Mouse (Mus musculus): ENCODE data around the gene S100a2. TPM values are rescaled to one million over a fixed set of nuclear protein-coding genes. Genes with fewer than 3 reads are reported as not detected.

S100a2 gene
- polyA plus RNA-seq, 2 experiments: not detected

- Histone ChIP-seq H3K4me2 (ENCODE audit: low read depth) (no peak within 1 kb of the TSS), H3K27ac (no peak within 1 kb of the TSS), H3K27me3 (ENCODE audit: control insufficient read depth, insufficient read depth, low read length) (no peaks in the 10 kb centered on the region), H3K36me3 (replicated peaks; ENCODE audit: control insufficient read depth, insufficient read depth, low read depth) (no peaks in the 10 kb centered on the region), H3K9ac (replicated peaks) (no peak within 1 kb of the TSS), H3K4me3 (ENCODE audit: insufficient read depth in 1 of 2, low read depth in 2 of 2, low read length in 2 of 2) (no peak within 1 kb of the TSS), H3K9me3 (ENCODE audit: control insufficient read depth, low read length) (no peaks in the 10 kb centered on the region), H3K4me1 (replicated peaks; ENCODE audit: control insufficient read depth in 2 of 2, insufficient read depth in 2 of 2, low read length in 1 of 2) (peaks cover 0 to 3% of the 10 kb centered on the region in 2 experiments; a peak in 1 of 4 replicates)
- ATAC-seq (ENCODE audit: insufficient read depth): no peak
- 31% methylated on average over 3 of the region's 3 CpGs for WGBS (ENCODE audit: insufficient replicate concordance)
- no peak for DNase-seq (ENCODE audit: low read depth in 3 of 3, low spot score in 3 of 3)
- TF ChIP-seq CTCF (IDR thresholded peaks at IDR 0.05; ENCODE audit: low read depth): no peak
- TF ChIP-seq EP300 (IDR thresholded peaks at IDR 0.05; ENCODE audit: low read depth): no peak
Observed at GRCm38 (mm10) chr3:90608223-90608622, 18.2 kb downstream of the S100a2 start, which contains the start of gene S100a5. TSS of gene S100a5 (plus strand) at chr3:90608523.

DNA sequence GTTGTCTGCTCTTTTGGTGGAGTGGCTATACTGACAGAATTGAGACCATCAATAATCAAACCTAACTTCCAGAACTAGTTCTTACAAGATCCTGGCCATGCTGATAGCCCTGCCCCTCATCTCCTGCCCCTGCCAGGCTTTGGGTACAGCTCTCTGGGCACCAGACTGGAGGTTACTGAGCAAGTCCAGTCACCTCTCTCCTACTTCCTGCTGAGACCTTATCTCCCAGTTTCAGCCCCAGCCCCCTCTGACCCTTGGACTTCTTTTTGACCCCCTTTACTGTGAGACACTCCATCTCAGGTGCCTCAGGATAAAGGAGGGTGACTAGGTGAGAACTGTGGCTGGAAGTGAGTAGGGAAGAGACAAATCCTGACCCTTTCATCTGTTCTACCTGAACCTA lies 19.1 kb downstream of the S100a2 start:
- DNase-seq (ENCODE audit: low read depth in 3 of 3, low spot score in 3 of 3): no peak
- H3K36me3 ChIP-seq (replicated peaks; ENCODE audit: control insufficient read depth, insufficient read depth, low read depth): no peaks in the 10 kb centered on the region
- no peak overlapping the region for H3K27ac ChIP-seq
- TF ChIP-seq CTCF (IDR thresholded peaks at IDR 0.05; ENCODE audit: low read depth): no peak
- TF ChIP-seq EP300 (IDR thresholded peaks at IDR 0.05; ENCODE audit: low read depth): no peak
- no peaks in the 10 kb centered on the region for H3K9me3 ChIP-seq (ENCODE audit: control insufficient read depth, low read length)
- no peak overlapping the region for H3K9ac ChIP-seq (replicated peaks)
- peaks cover 0 to 3% of the 10 kb centered on the region in 2 experiments; a peak in 1 of 4 replicates for H3K4me1 ChIP-seq (replicated peaks; ENCODE audit: control insufficient read depth in 2 of 2, insufficient read depth in 2 of 2, low read length in 1 of 2)
- H3K27me3 ChIP-seq (ENCODE audit: control insufficient read depth, insufficient read depth, low read length): no peaks in the 10 kb centered on the region
- no peak for ATAC-seq (ENCODE audit: insufficient read depth)
- no peak overlapping the region for H3K4me3 ChIP-seq (ENCODE audit: insufficient read depth in 1 of 2, low read depth in 2 of 2, low read length in 2 of 2)
- H3K4me2 ChIP-seq (ENCODE audit: low read depth): no peak overlapping the region

- TF ChIP-seq CTCF (IDR thresholded peaks at IDR 0.05; ENCODE audit: low read depth) (no peak), EP300 (IDR thresholded peaks at IDR 0.05; ENCODE audit: low read depth) (no peak)
- 59% methylated on average over 3 of the region's 3 CpGs for WGBS (ENCODE audit: insufficient replicate concordance)
- Histone ChIP-seq H3K4me1 (replicated peaks; ENCODE audit: control insufficient read depth in 2 of 2, insufficient read depth in 2 of 2, low read length in 1 of 2) (no peaks in the 10 kb centered on the region), H3K36me3 (replicated peaks; ENCODE audit: control insufficient read depth, insufficient read depth, low read depth) (no peaks in the 10 kb centered on the region), H3K9ac (replicated peaks) (no peak overlapping the region), H3K4me3 (ENCODE audit: insufficient read depth in 1 of 2, low read depth in 2 of 2, low read length in 2 of 2) (no peak overlapping the region), H3K27me3 (ENCODE audit: control insufficient read depth, insufficient read depth, low read length) (no peaks in the 10 kb centered on the region), H3K4me2 (ENCODE audit: low read depth) (no peak overlapping the region), H3K27ac (no peak overlapping the region), H3K9me3 (ENCODE audit: control insufficient read depth, low read length) (no peaks in the 10 kb centered on the region)
- DNase-seq (ENCODE audit: low read depth in 3 of 3, low spot score in 3 of 3): no peak
- no peak for ATAC-seq (ENCODE audit: insufficient read depth)
Observed at GRCm38 (mm10) chr3:90611494-90611893, 21.4 kb downstream of the S100a2 start.

DNA sequence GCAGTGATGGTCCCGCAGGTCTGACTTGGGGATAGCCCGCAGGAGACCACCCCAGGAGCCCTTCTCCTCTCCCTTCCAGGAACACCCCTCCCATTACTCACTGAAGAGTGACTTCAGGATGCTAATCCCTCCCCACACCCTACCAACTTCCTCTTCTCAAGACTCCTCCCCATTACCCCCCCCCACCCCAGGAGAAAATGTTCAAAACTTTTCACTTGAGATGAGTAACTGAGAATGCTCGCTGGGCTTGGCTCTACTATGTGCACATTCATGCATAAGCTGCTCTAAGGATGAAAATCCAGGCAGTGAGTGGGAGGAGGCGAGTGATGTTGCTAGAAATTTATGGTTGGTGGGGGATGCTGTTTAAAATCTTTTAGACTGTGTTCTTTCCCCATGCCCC lies 22.0 kb downstream of the S100a2 start:
- no peaks in the 10 kb centered on the region for H3K9me3 ChIP-seq (ENCODE audit: control insufficient read depth, low read length)
- no peaks in the 10 kb centered on the region for H3K27me3 ChIP-seq (ENCODE audit: control insufficient read depth, insufficient read depth, low read length)
- H3K4me3 ChIP-seq (ENCODE audit: insufficient read depth in 1 of 2, low read depth in 2 of 2, low read length in 2 of 2): no peak overlapping the region
- H3K9ac ChIP-seq (replicated peaks): no peak overlapping the region
- DNase-seq (ENCODE audit: low read depth in 3 of 3, low spot score in 3 of 3): no peak
- 19% methylated on average over 4 of the region's 4 CpGs for WGBS (ENCODE audit: insufficient replicate concordance)
- no peak overlapping the region for H3K27ac ChIP-seq
- H3K36me3 ChIP-seq (replicated peaks; ENCODE audit: control insufficient read depth, insufficient read depth, low read depth): no peaks in the 10 kb centered on the region
- ATAC-seq (ENCODE audit: insufficient read depth): no peak
- no peaks in the 10 kb centered on the region for H3K4me1 ChIP-seq (replicated peaks; ENCODE audit: control insufficient read depth in 2 of 2, insufficient read depth in 2 of 2, low read length in 1 of 2)
- H3K4me2 ChIP-seq (ENCODE audit: low read depth): no peak overlapping the region
- no peak for TF ChIP-seq CTCF (IDR thresholded peaks at IDR 0.05; ENCODE audit: low read depth)
- TF ChIP-seq EP300 (IDR thresholded peaks at IDR 0.05; ENCODE audit: low read depth): no peak

DNA sequence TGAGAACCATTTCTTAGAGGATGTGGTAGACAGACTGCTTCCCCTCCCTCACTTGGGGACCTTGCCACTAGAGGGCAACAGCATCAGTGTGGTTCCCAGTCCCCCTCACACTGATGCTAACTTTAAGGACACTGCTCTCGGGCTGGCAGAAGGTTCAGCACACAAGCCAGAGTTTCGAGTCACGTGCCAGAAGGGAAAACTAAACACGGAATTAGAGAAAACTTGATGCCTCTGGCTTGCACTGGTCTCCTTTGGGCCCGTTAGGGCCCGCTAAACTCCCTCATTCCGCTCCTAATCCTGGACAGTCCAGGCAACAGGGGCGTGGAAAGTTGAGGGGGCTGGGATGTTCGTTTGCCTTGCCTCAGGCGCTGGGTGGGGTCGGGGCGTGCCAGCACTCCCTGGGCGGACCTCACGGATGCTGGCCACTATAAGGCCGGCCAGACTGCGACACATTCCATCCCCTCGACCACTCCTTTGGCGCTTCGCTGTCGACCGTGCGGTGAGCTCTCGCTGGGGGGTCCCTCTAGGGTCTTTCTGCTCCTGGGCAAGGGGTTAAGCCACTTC lies 22.8 kb downstream of the S100a2 start, which contains the start of gene S100a6:
S100a6 (plus strand) TSS at position 155 of the 564 bp plus-strand sequence.
- H3K9me3 ChIP-seq (ENCODE audit: control insufficient read depth, low read length): no peaks in the 10 kb centered on the region
- no peak within 1 kb of the TSS for H3K9ac ChIP-seq (replicated peaks)

More for the DNA sequence above, 22.8 kb downstream of the S100a2 start, which contains the start of gene S100a6:
- ATAC-seq (ENCODE audit: insufficient read depth): 0 out of 2 replicates have a peak, but pooled peaks have one; percentile 35
- TF ChIP-seq CTCF (IDR thresholded peaks at IDR 0.05; ENCODE audit: low read depth) (peak; percentile 71), EP300 (IDR thresholded peaks at IDR 0.05; ENCODE audit: low read depth) (no peak)
- Histone ChIP-seq H3K4me2 (ENCODE audit: low read depth) (peak within 1 kb of the TSS; percentile 32), H3K4me3 (ENCODE audit: insufficient read depth in 1 of 2, low read depth in 2 of 2, low read length in 2 of 2) (no peak within 1 kb of the TSS), H3K27me3 (ENCODE audit: control insufficient read depth, insufficient read depth, low read length) (no peaks in the 10 kb centered on the region), H3K27ac (no peak within 1 kb of the TSS), H3K36me3 (replicated peaks; ENCODE audit: control insufficient read depth, insufficient read depth, low read depth) (no peaks in the 10 kb centered on the region), H3K4me1 (replicated peaks; ENCODE audit: control insufficient read depth in 2 of 2, insufficient read depth in 2 of 2, low read length in 1 of 2) (no peaks in the 10 kb centered on the region)
- DNase-seq (ENCODE audit: low read depth in 3 of 3, low spot score in 3 of 3): peak; percentile 12 to 23 (median 22)
- 2% methylated on average over 23 of the region's 23 CpGs for WGBS (ENCODE audit: insufficient replicate concordance)
